Mouse (Mus musculus) spleen, postnatal 36 days (tissue): ENCODE measurements around the gene Bcl2l12.

ENCODE experiments used
- DNase-seq, 2 experiments: peaks; one replicate each; pipeline ENCODE4 v3.0.0; 2022; ENCODE audit warnings: low spot score in 2 of 2, mixed read lengths in 1 of 2

Gene Bcl2l12

GRCm38 (mm10) chr7:45017242-45018061 lies 18.9 kb upstream of the Bcl2l12 start, which contains the start of gene Rras:
Gene Rras, plus strand, starts transcription at chr7:45017961.
- DNase-seq = peak; percentile 98 to 99

DNA sequence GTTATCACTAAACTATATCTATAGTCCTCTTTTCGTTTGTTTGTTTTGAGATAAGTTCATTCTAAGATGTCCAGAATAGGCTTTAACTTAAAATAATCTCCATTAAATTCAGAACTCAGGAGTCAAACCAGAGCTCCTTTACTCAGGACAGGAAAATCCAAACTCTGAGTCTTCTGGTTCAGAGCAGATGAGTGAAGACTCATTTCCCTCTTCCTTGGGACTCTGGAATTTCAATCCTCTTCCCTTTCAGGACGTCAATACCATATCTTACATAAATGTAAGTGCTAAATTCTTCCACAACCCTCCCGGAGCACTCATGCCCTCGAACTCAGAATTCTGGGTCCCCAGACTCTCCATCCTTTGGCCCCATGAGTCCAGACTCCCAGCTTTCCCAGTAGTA lies 18.2 kb upstream of the Bcl2l12 start:
- no peak for DNase-seq

DNA sequence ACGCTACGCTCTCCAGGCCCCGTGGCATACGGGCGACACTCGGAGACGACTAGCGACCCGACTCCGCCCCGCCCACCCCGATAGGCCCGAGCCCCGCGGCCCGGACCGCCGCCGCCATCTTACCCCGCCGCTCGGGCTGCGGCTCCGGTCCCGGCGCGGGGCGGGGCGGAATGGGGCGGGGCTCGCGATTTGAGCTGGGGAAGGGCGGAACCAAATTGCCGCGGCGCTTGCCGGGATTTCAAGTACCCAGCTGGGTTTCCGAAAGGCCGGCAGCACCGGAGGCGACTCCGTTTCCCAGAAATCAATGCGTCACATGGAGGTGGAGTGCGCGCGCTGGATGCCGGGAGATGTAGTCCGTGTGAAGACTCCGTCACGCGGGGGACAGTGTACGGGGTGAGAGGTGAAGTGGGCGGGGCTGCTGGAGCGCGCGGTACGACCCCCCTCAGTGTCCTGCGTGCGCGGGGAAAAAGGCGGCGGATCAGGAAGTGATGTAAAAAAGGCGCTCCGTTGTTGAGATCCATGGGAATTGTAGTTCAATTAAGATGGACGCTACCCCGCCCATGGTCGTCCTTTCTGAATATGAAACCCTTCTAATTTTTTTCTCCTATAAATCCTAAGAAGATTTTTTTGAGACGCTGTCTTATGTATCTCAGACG lies 17.6 kb upstream of the Bcl2l12 start, which contains the start of gene Scaf1:
Gene Scaf1 (minus strand): TSS at position 407 of the 656 bp plus-strand sequence.
- peak; percentile 99 to 100 for DNase-seq

GRCm38 (mm10) chr7:45015344-45015956 lies 16.9 kb upstream of the Bcl2l12 start:
- DNase-seq = no peak

DNA sequence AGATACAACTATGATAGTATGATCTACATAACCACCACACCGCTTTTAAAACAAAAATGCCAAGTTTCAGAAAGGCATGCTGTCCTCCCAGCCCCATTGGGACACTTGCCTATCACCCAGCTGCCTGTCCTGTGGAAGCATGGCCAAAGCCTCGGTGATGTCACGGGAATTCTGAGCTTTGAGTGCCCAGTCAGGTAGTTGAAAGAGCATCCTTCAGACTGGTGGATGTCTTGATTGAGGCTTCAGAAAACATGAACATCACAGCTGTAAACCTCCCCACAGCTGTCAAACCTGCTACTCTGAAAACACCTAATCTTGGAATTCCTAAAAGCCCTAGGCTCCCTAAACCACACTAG lies 15.6 kb upstream of the Bcl2l12 start:
- DNase-seq = no peak

GRCm38 (mm10) chr7:45013366-45014095 lies 15.0 kb upstream of the Bcl2l12 start:
- no peak for DNase-seq

DNA sequence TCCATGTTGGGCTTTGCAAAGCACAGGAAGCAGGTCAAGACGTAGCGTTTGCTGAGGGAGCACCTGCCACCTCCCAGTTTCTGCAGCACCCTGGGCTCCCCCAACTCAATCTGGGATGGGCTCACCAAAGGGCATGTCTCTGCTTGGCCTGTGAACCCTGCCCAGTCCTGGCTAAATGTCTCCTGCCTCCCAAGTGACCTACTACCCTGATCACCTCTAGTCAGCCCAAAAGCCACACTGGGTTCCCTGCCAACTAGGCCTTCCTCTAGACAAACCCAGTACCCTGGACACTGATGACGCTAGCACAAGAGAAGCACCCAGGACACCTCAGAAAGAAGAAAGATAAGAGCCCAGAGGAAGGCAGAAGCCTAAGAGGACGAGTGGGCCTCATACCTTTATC lies 14.3 kb upstream of the Bcl2l12 start:
- no peak for DNase-seq

GRCm38 (mm10) chr7:45012011-45012410 lies 13.5 kb upstream of the Bcl2l12 start:
- DNase-seq = no peak

- DNase-seq = no peak
Observed at GRCm38 (mm10) chr7:45008411-45008810, 9.9 kb upstream of the Bcl2l12 start.

DNA sequence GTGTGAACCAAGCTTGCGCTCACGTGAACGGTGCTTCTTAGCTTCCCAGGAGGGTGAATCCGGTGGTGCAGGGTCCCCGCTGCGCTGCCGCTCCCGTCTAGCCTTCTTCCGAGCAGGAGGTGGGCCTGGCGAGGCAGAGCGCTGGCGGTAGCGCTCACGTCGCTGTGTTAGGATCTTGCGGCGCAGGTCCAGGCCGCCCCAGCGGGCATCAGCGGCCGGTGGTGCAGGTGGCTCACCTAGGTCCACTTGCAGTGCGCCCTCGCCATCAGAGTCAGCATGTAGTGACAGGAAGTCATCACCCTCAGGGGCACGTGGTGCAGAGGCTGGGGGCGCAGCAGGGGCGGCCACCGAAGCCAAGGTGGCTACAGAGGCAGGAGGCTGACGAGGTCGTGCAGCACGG lies 9.3 kb upstream of the Bcl2l12 start:
- no peak for DNase-seq

- no peak for DNase-seq
Observed at GRCm38 (mm10) chr7:45007141-45007540, 8.6 kb upstream of the Bcl2l12 start.

- no peak for DNase-seq
Observed at GRCm38 (mm10) chr7:45006503-45006902, 8.0 kb upstream of the Bcl2l12 start.

GRCm38 (mm10) chr7:45005321-45005992 lies 6.9 kb upstream of the Bcl2l12 start:
- no peak for DNase-seq

DNA sequence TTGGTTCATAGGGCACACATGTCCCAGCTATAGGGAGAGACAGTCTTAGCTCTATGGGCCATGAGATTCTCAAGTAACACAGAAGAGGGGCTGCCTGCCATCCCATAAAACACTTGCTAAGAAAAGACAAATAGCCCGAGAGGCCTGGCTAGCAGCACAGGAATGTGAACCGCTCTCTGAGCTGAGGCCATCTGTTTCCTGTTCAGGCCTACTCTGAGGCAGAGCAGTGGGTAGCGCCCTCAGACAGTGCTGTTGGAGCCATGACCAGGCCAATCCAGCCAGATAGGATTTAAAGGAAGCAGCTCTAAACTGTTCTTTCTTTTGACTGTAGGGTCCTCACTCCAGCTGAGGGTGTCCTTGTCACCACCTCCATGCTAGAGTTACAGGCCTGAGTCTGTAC lies 6.0 kb upstream of the Bcl2l12 start:
- DNase-seq = no peak

GRCm38 (mm10) chr7:45002440-45002839 lies 3.9 kb upstream of the Bcl2l12 start:
- DNase-seq = no peak

- no peak for DNase-seq
Observed at GRCm38 (mm10) chr7:45000539-45001114, 2.1 kb upstream of the Bcl2l12 start.

DNA sequence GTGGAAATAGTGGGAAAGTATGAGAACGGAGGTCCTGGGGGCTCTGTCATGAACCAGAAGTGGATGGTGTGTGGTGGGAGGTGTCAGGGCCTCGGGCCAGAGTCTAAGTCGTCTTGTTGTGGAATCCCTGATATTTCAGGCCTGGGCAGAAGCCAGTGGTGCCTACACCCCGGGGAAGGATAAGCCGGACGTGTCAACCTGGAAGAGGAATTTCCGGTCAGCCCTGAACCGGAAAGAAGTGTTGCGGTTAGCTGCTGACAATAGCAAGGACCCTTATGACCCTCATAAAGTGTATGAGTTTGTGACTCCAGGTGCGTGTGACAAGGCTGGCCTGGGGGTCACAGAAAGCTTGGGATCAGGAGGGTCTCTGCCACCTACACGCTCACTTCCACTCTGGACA lies 1.2 kb upstream of the Bcl2l12 start:
- DNase-seq = no peak

DNA sequence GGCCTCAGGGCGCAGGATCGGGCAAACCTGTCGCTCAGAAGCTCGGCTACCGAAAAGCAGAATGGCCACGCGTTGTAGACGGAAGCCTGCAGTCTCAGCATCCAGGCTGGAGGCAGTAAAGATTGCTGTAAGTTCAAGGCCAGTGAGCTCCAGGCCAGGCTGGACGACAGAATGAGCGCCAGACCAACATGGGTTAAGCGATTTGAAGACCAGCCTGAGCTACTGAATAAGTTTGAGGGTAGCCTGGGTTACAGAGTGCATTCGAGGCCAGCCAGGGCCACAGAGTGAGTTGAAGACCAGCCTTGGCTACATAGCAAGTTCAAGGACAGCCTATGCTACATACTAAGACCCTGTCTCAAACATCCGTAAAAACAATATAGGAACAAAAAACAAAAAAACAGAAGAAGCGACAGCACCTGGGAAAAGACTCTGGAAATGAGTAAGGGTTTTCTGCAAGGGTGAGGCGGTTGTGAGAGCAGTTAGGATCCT lies 528 bp downstream of the Bcl2l12 start:
- no peak for DNase-seq

GRCm38 (mm10) chr7:44997231-44997939 lies 1.1 kb downstream of the Bcl2l12 start, which contains the start of gene Irf3:
Gene Irf3, plus strand, starts transcription at chr7:44997648.
- DNase-seq = peak; percentile 96 to 97

DNA sequence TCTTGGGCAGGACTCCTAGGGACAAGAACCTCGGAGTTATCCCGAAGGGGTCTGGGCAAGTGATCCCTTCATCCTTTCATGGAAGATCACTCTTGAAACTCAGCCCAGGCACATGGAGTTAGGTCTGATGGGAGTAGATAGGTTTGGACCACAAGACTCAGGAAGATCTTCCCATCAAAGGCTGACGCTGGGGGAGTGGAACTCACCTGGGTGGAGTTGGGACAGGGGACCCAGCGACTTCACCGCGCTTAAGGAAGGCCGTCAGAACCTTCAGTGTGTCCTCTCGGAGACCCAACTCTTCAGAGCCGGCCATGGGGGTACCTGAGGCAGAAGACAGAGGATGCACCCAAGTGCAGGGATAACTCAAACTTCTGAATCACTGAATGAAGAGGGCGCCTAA lies 1.8 kb downstream of the Bcl2l12 start:
- DNase-seq = no peak
